Mouse (Mus musculus) urinary bladder, adult 18-20 months (tissue): ENCODE data around the gene Pafah1b3.

Source experiments
- DNase-seq, 2 experiments: peaks; one replicate each; pipeline ENCODE4 v3.0.0; 2022; ENCODE audit warnings: low spot score in 2 of 2, mixed read lengths in 2 of 2

The Pafah1b3 gene

DNA sequence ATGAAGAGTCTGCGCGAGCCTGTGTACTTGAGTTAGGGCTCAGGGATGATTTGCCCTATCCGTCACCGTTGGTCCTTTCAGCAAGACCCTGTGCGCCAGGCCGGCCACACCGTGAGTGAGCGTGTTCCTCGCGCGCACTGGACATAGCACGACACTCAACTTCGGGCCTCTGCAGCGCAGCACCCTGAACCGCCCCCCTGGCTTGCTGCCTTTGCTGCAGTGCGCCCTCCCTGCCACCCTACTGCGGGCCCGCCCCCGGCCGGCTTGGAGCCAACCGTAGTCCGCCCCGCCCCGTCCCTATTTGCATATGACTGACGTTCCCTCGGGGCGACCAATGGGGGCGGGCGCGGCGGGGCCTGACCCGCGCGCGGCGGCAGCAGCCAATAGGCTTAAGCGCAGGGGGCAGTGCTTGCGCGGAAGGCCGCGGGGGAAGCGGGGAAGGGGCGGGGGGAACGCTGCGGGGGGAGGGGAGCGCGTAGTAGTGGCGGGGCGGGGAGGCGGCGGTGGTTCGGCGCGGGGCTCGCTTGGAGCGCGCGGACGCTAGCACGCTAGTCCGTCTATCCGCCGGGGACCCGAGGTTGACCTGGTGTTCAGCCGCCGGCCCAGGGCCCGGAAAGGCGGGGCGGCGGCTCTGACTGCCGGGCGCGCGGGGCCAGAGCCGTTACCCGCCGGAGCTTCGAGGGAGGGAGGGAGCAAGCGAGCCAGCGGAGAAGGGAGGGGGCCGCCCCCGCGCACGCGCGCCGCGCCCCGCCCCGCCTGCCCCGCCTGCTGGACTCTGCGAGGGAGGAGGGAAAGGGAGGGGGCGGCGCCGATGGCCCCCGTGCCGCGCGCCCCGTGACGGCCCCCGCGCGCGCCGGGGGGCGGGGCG, 15.8 kb downstream of the Pafah1b3 start:
- DNase-seq = peak; percentile 93 to 97

DNA sequence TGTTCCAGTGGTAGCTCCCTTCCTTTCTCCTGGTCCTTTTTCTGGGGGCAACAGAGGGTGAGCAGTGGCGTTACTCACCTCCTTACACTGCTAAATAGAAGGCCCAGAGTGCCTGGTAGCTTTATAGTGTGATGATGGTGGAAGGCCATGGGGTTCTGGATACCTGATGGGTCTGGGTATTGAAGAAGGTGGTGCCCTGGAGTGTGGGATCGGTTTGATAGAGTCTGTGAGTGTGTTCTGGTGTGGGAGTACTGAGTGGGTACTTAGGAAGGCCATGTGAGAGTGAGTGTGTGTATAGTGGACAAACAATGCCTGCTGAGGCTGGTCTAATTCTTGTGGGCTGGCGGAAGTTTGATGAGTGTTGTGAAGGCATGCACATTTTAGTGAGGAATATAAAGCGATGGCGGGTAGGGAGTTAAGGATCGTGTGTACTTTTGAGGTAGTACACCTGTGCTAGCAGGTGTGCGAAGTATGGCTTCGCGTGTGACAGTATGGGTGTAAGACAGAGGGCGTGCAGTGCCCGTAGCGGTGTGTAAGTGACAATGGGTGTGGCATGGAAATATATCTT, 16.5 kb downstream of the Pafah1b3 start:
- DNase-seq = no peak

DNA sequence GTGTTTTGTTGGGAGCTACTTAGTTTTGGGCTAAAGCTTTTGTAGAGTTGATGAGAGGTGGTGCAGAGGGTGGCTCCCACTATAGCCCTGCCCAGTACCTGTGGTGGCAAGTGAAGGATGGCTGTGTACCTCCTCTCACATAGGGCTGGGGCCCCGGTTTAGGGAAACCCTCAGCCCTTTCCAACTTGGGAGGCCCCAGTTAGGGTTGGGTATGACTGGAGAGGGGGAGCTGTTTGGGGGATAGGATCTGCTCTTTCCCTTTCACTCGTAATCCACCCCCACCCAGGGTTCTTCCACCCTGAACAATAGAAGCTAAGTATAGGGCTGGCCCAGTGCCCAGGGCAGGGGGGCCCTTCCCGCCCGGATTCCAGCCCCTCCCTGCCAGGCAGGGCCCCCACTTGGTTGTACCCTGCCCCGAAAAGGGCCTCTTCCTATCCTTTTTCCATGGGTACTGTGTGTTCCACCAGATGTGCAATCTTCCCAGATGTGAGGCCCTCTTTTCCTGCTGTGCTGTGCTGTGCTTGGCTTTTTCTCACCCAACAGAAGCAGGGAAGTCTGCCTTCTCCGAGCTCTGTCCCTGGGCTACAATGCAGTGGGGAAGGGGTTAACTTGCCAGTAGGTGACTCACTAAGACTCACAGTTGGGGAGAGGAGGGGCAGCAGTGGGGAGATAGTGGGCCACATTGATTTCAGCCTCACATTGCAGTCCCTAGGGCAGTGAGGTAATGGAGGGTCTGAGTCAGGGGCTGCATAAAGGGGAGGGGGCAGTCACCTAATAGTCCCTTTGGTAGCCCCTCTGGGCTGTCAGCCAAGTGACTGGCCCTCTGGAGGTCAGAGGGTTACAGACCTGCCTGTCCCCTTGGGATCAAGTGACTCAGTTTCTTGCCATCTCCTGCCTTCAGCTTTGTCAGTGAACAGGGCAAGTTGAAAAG, 17.7 kb downstream of the Pafah1b3 start:
- peak in 1 of 2 experiments; percentile 52 for DNase-seq

DNA sequence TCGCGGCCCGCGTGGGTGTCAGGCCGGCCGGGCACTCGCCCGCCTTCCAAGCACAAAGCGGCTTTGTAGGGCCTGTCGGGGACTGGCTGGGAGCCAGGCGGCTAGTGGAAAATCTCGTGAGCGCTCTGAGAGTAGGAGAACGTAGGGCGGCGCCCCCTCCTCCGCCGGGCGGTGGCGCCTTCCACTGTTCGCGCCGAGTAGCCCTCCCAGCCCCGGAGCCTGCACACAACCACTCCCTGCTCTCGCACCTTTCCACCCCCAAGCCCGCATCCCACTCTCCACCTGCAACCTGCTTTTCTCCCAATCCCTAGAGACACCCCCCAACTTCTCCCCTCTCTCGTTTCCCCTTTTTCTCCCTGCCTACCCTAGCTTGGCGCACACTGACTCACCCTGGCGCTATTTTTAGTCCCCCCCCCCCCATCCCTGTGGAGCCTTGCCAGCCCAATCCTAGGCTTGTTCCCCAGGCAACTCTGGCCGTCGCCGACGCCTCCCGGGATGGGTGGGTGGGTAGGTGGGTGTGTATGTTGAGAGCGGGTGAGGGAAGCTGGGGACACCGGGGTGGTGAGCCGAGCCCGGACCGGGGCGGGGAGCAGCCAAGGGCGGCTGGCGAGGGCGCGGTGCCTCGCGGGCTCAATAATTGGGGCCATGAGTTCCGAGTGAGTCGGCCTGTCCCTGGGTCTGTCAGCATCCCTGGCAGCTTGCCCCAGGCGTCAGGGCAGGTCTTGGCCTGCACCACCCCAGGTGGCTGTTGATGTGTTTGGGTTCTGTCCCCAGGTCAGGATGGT, 18.5 kb downstream of the Pafah1b3 start:
- peak; percentile 77 to 81 for DNase-seq

GRCm38 (mm10) chr7:25278341-25279075, 19.3 kb downstream of the Pafah1b3 start:
- DNase-seq = peak; percentile 68 to 77

GRCm38 (mm10) chr7:25277998-25278340, 19.8 kb downstream of the Pafah1b3 start:
- DNase-seq = no peak

DNA sequence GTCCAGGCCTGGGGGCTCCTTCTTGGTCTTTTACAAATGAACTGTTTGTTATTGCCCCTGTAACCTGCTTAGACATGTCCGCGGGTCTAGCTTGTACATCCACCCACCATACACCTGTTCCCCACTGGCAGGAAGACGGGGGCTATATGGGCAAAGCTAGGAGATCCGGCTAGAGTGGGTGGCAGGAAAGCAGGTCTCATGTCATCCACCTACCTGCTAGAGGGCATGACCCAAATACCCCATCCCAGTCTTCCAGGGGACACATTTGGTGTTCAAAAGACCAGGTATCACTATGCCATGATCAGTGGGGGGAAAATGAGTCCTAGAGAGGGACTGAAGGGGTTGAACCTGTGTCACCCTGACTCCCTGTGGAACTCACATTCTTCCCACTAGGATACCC, 20.4 kb downstream of the Pafah1b3 start:
- no peak for DNase-seq

DNA sequence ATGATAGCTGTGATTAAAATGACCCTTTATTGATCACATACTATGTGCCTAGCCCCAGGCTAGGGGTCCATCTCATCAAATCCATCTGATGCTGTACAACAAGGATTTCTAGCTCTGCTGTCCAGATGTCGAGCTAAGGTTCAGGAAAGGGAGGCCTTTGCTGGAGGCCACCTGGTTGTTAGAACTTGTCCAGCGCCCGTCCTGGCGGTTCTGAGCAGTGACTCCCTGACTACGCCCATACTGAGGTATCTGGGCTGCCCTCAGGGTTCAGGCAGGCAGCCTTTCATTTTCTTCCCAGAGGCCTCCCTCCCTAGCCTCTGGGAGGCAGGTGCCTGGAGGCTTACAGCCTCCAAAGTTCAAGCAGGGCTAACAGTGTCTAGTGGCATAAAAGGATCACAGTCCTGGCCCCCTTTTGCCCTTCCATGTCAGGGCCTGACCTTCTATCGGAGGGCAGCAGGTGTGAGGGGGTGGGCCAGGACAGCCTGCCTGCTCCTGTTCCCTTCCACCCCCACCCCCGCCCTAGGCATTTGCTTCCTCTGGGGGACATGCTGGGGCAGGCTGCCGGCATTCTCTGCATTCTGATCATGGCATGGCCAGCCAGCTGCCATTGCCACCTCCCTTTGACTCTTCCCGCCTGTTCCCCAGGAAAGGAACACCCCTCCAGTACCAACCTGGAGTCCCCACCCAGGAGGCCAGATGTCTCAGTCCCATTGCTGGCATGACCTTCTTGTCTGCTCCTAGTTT, 22.1 kb downstream of the Pafah1b3 start:
- peak; percentile 59 to 61 for DNase-seq

GRCm38 (mm10) chr7:25274996-25275395, 22.8 kb downstream of the Pafah1b3 start:
- no peak for DNase-seq

DNA sequence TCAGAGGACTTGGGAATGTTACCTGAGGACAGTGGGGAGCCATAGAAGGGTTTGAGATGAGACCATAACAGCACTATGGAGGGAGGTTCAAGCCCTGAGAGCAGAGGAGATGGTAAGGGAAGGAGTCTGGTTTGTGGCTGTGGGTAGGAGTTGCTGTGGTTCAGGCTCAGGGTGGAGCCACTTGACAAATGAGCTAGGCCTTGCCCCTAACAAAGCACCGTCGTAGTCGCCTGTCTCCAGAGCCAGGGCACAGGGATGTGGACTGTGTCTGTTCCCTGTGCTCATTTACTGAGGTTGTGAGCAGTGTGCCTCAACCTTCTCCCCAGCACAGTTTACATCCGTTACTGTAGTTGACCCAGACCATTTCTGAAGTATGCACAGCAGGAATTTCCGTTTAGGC, 23.2 kb downstream of the Pafah1b3 start:
- DNase-seq = no peak

DNA sequence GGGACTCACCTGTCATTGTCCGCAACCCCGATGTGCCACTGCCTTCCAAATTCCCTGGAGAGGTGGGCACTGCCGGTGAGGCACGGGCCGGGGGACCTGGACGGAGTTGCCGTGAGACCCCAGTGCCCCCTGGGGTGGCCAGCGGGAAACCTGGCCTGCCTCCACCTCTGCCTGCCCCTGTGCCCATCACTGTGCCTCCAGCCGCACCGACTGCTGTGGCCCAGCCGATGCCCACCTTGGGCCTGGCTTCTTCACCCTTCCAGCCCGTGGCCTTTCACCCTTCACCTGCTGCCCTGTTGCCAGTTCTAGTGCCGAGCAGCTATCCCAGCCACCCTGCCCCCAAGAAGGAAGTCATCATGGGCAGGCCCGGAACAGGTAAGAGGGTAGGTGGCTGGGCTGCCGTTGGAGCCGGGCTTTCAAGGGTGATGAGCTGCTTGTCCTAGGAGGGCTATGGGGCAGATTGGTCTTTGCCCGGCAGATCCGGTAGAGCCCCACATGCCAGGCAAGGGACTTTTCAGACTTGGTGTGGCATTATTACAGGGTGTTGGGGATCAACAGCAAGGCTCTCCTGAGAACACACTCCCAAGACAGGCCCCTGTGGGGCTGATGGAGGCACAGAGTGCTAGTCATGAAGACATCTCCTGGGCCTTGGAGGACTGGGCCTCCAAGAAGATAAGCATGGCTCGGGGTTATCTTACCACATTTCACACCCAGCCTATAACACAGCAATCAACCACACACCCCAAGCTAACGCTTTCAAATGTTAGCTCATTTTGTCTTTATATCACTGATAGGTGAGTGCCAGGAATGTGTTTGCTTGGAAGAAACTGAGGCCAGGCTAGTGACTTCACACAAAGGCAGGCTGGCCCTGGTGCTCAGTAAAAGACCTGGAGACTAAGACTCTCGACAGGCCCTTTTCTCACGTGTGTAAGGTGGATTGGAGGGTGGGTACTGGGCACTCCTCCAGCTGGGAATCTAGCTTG, 24.2 kb downstream of the Pafah1b3 start:
- no peak for DNase-seq

GRCm38 (mm10) chr7:25272445-25273258, 25.1 kb downstream of the Pafah1b3 start:
- no peak for DNase-seq

- DNase-seq = no peak
Measured at GRCm38 (mm10) chr7:25271651-25272444, 25.9 kb downstream of the Pafah1b3 start.

DNA sequence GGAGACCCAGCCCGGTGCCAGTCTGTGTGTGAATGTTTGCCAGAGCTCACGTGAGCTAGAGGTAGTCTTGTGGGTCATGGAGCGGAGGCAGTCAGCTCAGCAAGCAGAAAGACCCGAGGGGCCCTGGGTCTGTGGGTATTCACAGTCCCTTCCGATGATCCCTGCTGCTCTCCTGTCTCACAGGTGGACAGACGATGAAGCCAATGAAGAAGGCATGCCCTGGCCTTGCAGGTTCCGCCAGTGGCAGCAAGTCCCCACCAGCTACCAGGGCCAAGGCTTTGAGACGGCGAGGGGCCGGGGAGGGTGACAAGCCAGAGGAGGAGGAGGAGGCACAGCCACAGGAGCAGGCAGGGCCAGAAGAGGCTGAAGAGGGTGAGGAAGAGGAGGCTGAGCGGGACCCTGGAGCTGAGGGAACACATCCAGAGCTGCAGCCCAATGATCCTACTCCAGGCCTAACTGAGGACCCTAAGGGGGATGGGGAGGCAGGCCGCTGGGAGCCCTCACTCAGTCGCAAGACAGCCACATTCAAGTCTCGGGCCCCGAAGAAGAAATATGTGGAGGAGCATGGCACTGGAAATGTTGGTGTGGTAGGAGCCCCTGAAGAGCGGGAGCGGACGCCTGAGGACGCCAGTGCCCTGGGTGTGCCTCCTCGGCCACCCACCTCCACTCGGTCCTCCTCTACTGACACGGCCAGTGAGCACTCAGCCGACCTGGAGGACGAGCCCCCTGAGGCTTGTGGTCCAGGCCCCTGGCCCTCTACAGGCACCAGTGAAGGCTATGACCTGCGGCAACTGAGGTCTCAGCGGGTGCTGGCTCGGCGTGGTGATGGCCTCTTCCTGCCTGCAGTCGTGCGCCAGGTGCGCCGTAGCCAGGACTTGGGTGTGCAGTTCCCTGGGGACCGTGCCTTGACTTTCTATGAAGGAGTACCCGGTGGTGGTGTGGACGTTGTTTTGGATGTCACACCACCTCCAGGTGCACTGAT, 26.8 kb downstream of the Pafah1b3 start:
- DNase-seq = no peak

GRCm38 (mm10) chr7:25269545-25270271, 28.1 kb downstream of the Pafah1b3 start:
- no peak for DNase-seq
